Comparison of ENCODE assay signal across 17 mouse cellular contexts in genomic region chr8:121227756-121228155, GRCm38 (mm10).
DNase-seq lines count a peak whose midpoint lies in the region; ATAC-seq and TF ChIP-seq lines count a peak whose summit lies in the region.
"Had no signal": no experiment of that assay in that cellular context is flagged by ENCODE, and none has a peak within 500 bp of the region (broad histone marks: within the 10 kb centered on the region; RNA-seq: fewer than 3 reads in every experiment).

No protein-coding gene starts in this region.

- TF ChIP-seq POLR2A in kidney, adult 2 months (IDR thresholded peaks at IDR 0.05; ENCODE audit: low read depth, low read length), result no peak

- no peaks in the 10 kb centered on the region for H3K27me3 ChIP-seq in C2C12 (ENCODE audit: control insufficient read depth, insufficient read depth, insufficient read length)
- H3K27me3 ChIP-seq in kidney, adult 2 months (replicated peaks; ENCODE audit: control insufficient read depth, insufficient read depth, low read length), result no peaks in the 10 kb centered on the region
- H3K27me3 ChIP-seq: forebrain, embryonic 15.5 days; stomach, embryonic 15.5 days had no signal

- no peaks in the 10 kb centered on the region for H3K4me1 ChIP-seq in kidney, adult 2 months (ENCODE audit: control insufficient read depth, insufficient read depth, low read length)
- H3K4me1 ChIP-seq: forebrain, embryonic 15.5 days; stomach, embryonic 15.5 days had no signal

- 68% methylated on average over 18 of the region's 18 CpGs for WGBS in kidney, adult 2 months

- no peak for ATAC-seq in inflammation-experienced regulatory T-cells, adult 6 months
- ATAC-seq in megakaryocyte-erythroid progenitor cell, adult 5-6 weeks (replicated peaks; ENCODE audit: low FRiP score, low TSS enrichment, poor library complexity, severe bottlenecking), result no peak
- ATAC-seq: forebrain, embryonic 15.5 days; intestine, embryonic 15.5 days had no signal

- TF ChIP-seq CTCF in C2C12 (IDR thresholded peaks at IDR 0.05; ENCODE audit: control insufficient read depth, insufficient read depth, insufficient read length), result no peak
- TF ChIP-seq CTCF in kidney, adult 2 months (conservative IDR thresholded peaks at IDR 0.05; ENCODE audit: insufficient read depth, insufficient read length, low read depth, low read length), result no peak

- no peaks in the 10 kb centered on the region for H3K36me3 ChIP-seq in C2C12 (ENCODE audit: control insufficient read depth, insufficient read depth)
- no peaks in the 10 kb centered on the region for H3K36me3 ChIP-seq in kidney, adult 2 months (ENCODE audit: control insufficient read depth, insufficient read depth, low read length)
- H3K36me3 ChIP-seq: forebrain, embryonic 15.5 days; heart, embryonic 13.5 days; intestine, embryonic 15.5 days; limb, embryonic 15.5 days; stomach, embryonic 15.5 days had no signal

- H3K4me3 ChIP-seq in C2C12 (ENCODE audit: insufficient read depth, poor library complexity, severe bottlenecking), result no peak overlapping the region
- H3K4me3 ChIP-seq in kidney, adult 2 months (ENCODE audit: insufficient read depth, low read depth, low read length), result no peak overlapping the region
- H3K4me3 ChIP-seq: forebrain, embryonic 15.5 days; heart, embryonic 13.5 days; intestine, embryonic 15.5 days; limb, embryonic 15.5 days; stomach, embryonic 15.5 days had no signal

- peak; percentile 24 for DNase-seq in 3T3-L1 (ENCODE audit: low read depth, low spot score)
- peak; percentile 79 for DNase-seq in fibroblast of lung, adult 2 months (ENCODE audit: low read depth)
- DNase-seq in layer of hippocampus, postnatal 10 days (ENCODE audit: low spot score in 2 of 2), result peak; percentile 46 to 50
- no peak for DNase-seq in kidney, adult 2 months
- DNase-seq: cerebellum, adult 8-10 months; gastrocnemius, postnatal 14 days; kidney, postnatal 25 days; lung, adult 2 months; thymus, postnatal 36 days had no signal

- H3K79me3 ChIP-seq in C2C12 (ENCODE audit: low read depth), result no peaks in the 10 kb centered on the region

- no peak overlapping the region for H3K27ac ChIP-seq in kidney, adult 2 months (ENCODE audit: insufficient read depth, low read depth, low read length)
- H3K27ac ChIP-seq: forebrain, embryonic 15.5 days; heart, embryonic 13.5 days; intestine, embryonic 15.5 days; limb, embryonic 15.5 days; stomach, embryonic 15.5 days had no signal

- H3K79me2 ChIP-seq in C2C12 (ENCODE audit: control insufficient read depth, insufficient read depth), result no peaks in the 10 kb centered on the region

- H3ac ChIP-seq in C2C12 (ENCODE audit: control insufficient read depth, insufficient read length, low read depth), result no peak overlapping the region

TF ChIP-seq in C2C12, 6 proteins besides CTCF, POLR2A, EP300 and RAD21:
- TF ChIP-seq MYOG (IDR thresholded peaks at IDR 0.05; ENCODE audit: control insufficient read depth, extremely low read depth, insufficient read length) (no peak), USF1 (IDR thresholded peaks at IDR 0.05; ENCODE audit: low read depth) (no peak), MAX (IDR thresholded peaks at IDR 0.05) (peak; percentile 61), FOSL1 (IDR thresholded peaks at IDR 0.05; ENCODE audit: insufficient read depth, low read length, poor library complexity, severe bottlenecking) (no peak), CEBPB (IDR thresholded peaks at IDR 0.05; ENCODE audit: low read depth) (no peak)
